Mouse (Mus musculus): ENCODE measurements at regions not wholly inside any gene's neighbourhood (a gene's known extent, or its start where the extent isn't known, plus 50 kb on each side); places are given as distances from the start of the nearest gene placed in this dataset.

- Histone ChIP-seq H3K36me3 (no peaks in the 10 kb centered on the region), H3K9ac (no peak overlapping the region), H3K27ac (ENCODE audit: poor library complexity, severe bottlenecking) (no peak overlapping the region), H3K27me3 (replicated peaks) (no peaks in the 10 kb centered on the region), H3K4me1 (replicated peaks) (no peaks in the 10 kb centered on the region), H3K4me3 (no peak overlapping the region), H3K4me2 (no peak overlapping the region), H3K9me3 (replicated peaks) (no peaks in the 10 kb centered on the region)
- no peak for ATAC-seq (ENCODE audit: insufficient number of reproducible peaks, low FRiP score)
- WGBS, result 78% methylated on average over 6 of the region's 6 CpGs
Observed at GRCm38 (mm10) chr3:143737844-143738243, 467.2 kb downstream of the Lmo4 start.

GRCm38 (mm10) chr3:143736651-143737398 is 468.2 kb downstream of the Lmo4 start:
- Histone ChIP-seq H3K4me2 (no peak overlapping the region), H3K27ac (ENCODE audit: poor library complexity, severe bottlenecking) (no peak overlapping the region), H3K9ac (no peak overlapping the region), H3K4me3 (no peak overlapping the region), H3K9me3 (replicated peaks) (no peaks in the 10 kb centered on the region), H3K36me3 (no peaks in the 10 kb centered on the region), H3K27me3 (replicated peaks) (no peaks in the 10 kb centered on the region), H3K4me1 (replicated peaks) (no peaks in the 10 kb centered on the region)
- WGBS, result 83% methylated on average over 6 of the region's 6 CpGs
- no peak for ATAC-seq (ENCODE audit: insufficient number of reproducible peaks, low FRiP score)

GRCm38 (mm10) chr3:143734791-143735190 is 470.2 kb downstream of the Lmo4 start:
- H3K9ac ChIP-seq, result no peak overlapping the region
- 64% methylated on average over 2 of the region's 2 CpGs for WGBS
- no peak overlapping the region for H3K27ac ChIP-seq (ENCODE audit: poor library complexity, severe bottlenecking)
- no peaks in the 10 kb centered on the region for H3K9me3 ChIP-seq (replicated peaks)
- no peak overlapping the region for H3K4me2 ChIP-seq
- no peak overlapping the region for H3K4me3 ChIP-seq
- no peaks in the 10 kb centered on the region for H3K27me3 ChIP-seq (replicated peaks)
- no peaks in the 10 kb centered on the region for H3K36me3 ChIP-seq
- H3K4me1 ChIP-seq (replicated peaks), result no peaks in the 10 kb centered on the region
- no peak for ATAC-seq (ENCODE audit: insufficient number of reproducible peaks, low FRiP score)

GRCm38 (mm10) chr3:143732966-143733725 is 471.9 kb downstream of the Lmo4 start:
- Histone ChIP-seq H3K4me3 (no peak overlapping the region), H3K9ac (no peak overlapping the region), H3K36me3 (no peaks in the 10 kb centered on the region), H3K27me3 (replicated peaks) (no peaks in the 10 kb centered on the region), H3K4me2 (no peak overlapping the region), H3K9me3 (replicated peaks) (no peaks in the 10 kb centered on the region), H3K27ac (ENCODE audit: poor library complexity, severe bottlenecking) (no peak overlapping the region), H3K4me1 (replicated peaks) (no peaks in the 10 kb centered on the region)
- 76% methylated on average over 8 of the region's 8 CpGs for WGBS
- no peak for ATAC-seq (ENCODE audit: insufficient number of reproducible peaks, low FRiP score)

- H3K36me3 ChIP-seq, result no peaks in the 10 kb centered on the region
- no peak overlapping the region for H3K4me3 ChIP-seq
- no peak overlapping the region for H3K27ac ChIP-seq (ENCODE audit: poor library complexity, severe bottlenecking)
- no peaks in the 10 kb centered on the region for H3K4me1 ChIP-seq (replicated peaks)
- H3K9me3 ChIP-seq (replicated peaks), result no peaks in the 10 kb centered on the region
- 86% methylated on average over 8 of the region's 8 CpGs for WGBS
- ATAC-seq (ENCODE audit: insufficient number of reproducible peaks, low FRiP score), result no peak; the same call in 1 of the 2 replicates
- no peak overlapping the region for H3K4me2 ChIP-seq
- H3K27me3 ChIP-seq (replicated peaks), result no peaks in the 10 kb centered on the region
- no peak overlapping the region for H3K9ac ChIP-seq
Observed at GRCm38 (mm10) chr3:143729473-143730076, 475.4 kb downstream of the Lmo4 start.

- no peaks in the 10 kb centered on the region for H3K4me1 ChIP-seq (replicated peaks)
- H3K9ac ChIP-seq, result no peak overlapping the region
- WGBS, result 66% methylated on average over 2 of the region's 2 CpGs
- no peaks in the 10 kb centered on the region for H3K27me3 ChIP-seq (replicated peaks)
- H3K27ac ChIP-seq (ENCODE audit: poor library complexity, severe bottlenecking), result no peak overlapping the region
- no peak overlapping the region for H3K4me2 ChIP-seq
- H3K36me3 ChIP-seq, result no peaks in the 10 kb centered on the region
- H3K4me3 ChIP-seq, result no peak overlapping the region
- no peaks in the 10 kb centered on the region for H3K9me3 ChIP-seq (replicated peaks)
- no peak for ATAC-seq (ENCODE audit: insufficient number of reproducible peaks, low FRiP score)
Observed at GRCm38 (mm10) chr3:143722571-143722970, 482.4 kb downstream of the Lmo4 start.

GRCm38 (mm10) chr3:143722082-143722481 is 482.9 kb downstream of the Lmo4 start:
- ATAC-seq (ENCODE audit: insufficient number of reproducible peaks, low FRiP score), result no peak
- 84% methylated on average over 3 of the region's 3 CpGs for WGBS

GRCm38 (mm10) chr3:143713183-143713582 is 491.8 kb downstream of the Lmo4 start:
- H3K27me3 ChIP-seq (replicated peaks), result no peaks in the 10 kb centered on the region
- H3K9me3 ChIP-seq (replicated peaks), result no peaks in the 10 kb centered on the region; the same call in 1 of the 2 replicates
- WGBS, result 79% methylated on average over 2 of the region's 2 CpGs
- no peak overlapping the region for H3K9ac ChIP-seq
- H3K4me2 ChIP-seq, result no peak overlapping the region
- H3K4me3 ChIP-seq, result no peak overlapping the region
- ATAC-seq (ENCODE audit: insufficient number of reproducible peaks, low FRiP score), result no peak
- H3K27ac ChIP-seq (ENCODE audit: poor library complexity, severe bottlenecking), result no peak overlapping the region
- no peaks in the 10 kb centered on the region for H3K36me3 ChIP-seq
- H3K4me1 ChIP-seq (replicated peaks), result no peaks in the 10 kb centered on the region

More at GRCm38 (mm10) chr3:143722082-143722481, 482.9 kb downstream of the Lmo4 start:
- H3K9ac ChIP-seq, result no peak overlapping the region
- H3K9me3 ChIP-seq (replicated peaks), result no peaks in the 10 kb centered on the region
- H3K4me1 ChIP-seq (replicated peaks), result no peaks in the 10 kb centered on the region
- no peak overlapping the region for H3K4me3 ChIP-seq
- H3K27ac ChIP-seq (ENCODE audit: poor library complexity, severe bottlenecking), result no peak overlapping the region
- H3K4me2 ChIP-seq, result no peak overlapping the region
- no peaks in the 10 kb centered on the region for H3K27me3 ChIP-seq (replicated peaks)
- H3K36me3 ChIP-seq, result no peaks in the 10 kb centered on the region

- no peak overlapping the region for H3K9ac ChIP-seq
- H3K4me1 ChIP-seq (replicated peaks), result no peaks in the 10 kb centered on the region
- H3K27me3 ChIP-seq (replicated peaks), result no peaks in the 10 kb centered on the region
- no peak overlapping the region for H3K27ac ChIP-seq (ENCODE audit: poor library complexity, severe bottlenecking)
- H3K36me3 ChIP-seq, result no peaks in the 10 kb centered on the region
- H3K4me3 ChIP-seq, result no peak overlapping the region
- H3K9me3 ChIP-seq (replicated peaks), result no peaks in the 10 kb centered on the region; the same call in 1 of the 2 replicates
- WGBS, result 63% methylated on average over 16 of the region's 16 CpGs
- H3K4me2 ChIP-seq, result no peak overlapping the region
- ATAC-seq (ENCODE audit: insufficient number of reproducible peaks, low FRiP score), result no peak
Observed at GRCm38 (mm10) chr3:143710805-143711469, 494.1 kb downstream of the Lmo4 start.

- Histone ChIP-seq H3K36me3 (no peaks in the 10 kb centered on the region), H3K4me1 (replicated peaks) (no peaks in the 10 kb centered on the region), H3K9ac (no peak overlapping the region), H3K4me2 (no peak overlapping the region), H3K27ac (ENCODE audit: poor library complexity, severe bottlenecking) (no peak overlapping the region), H3K4me3 (no peak overlapping the region), H3K9me3 (replicated peaks) (no peaks in the 10 kb centered on the region), H3K27me3 (replicated peaks) (no peaks in the 10 kb centered on the region)
- 83% methylated on average over 1 of the region's 1 CpGs for WGBS
- no peak for ATAC-seq (ENCODE audit: insufficient number of reproducible peaks, low FRiP score)
Observed at GRCm38 (mm10) chr3:143706679-143707078, 498.3 kb downstream of the Lmo4 start.

GRCm38 (mm10) chr3:143694817-143695216 is 510.2 kb downstream of the Lmo4 start:
- Histone ChIP-seq H3K36me3 (no peaks in the 10 kb centered on the region), H3K4me3 (no peak overlapping the region), H3K27me3 (replicated peaks) (no peaks in the 10 kb centered on the region), H3K4me1 (replicated peaks) (no peaks in the 10 kb centered on the region), H3K27ac (ENCODE audit: poor library complexity, severe bottlenecking) (no peak overlapping the region), H3K9me3 (replicated peaks) (no peaks in the 10 kb centered on the region), H3K9ac (no peak overlapping the region), H3K4me2 (no peak overlapping the region)
- 66% methylated on average over 3 of the region's 3 CpGs for WGBS
- ATAC-seq (ENCODE audit: insufficient number of reproducible peaks, low FRiP score), result no peak
